Mouse (Mus musculus) left cerebral cortex, postnatal 10 days (tissue): ENCODE measurements around the gene Zc3h13. TPM values are rescaled to one million over a fixed set of nuclear protein-coding genes. Genes with fewer than 3 reads are reported as not detected.

Source experiments
- DNase-seq, 2 experiments: peaks; one replicate each; pipeline ENCODE4 v3.0.0; 2021 to 2022; ENCODE audit warnings: low spot score in 2 of 2, mixed read lengths in 1 of 2; ENCODE audit errors: extremely low spot score in 1 of 2
- intact Hi-C: fragments of 180-260 bp; cut with DNase I; formaldehyde crosslinking; loops from one replicate; pipeline ENCODE4 v1.15.1; 2025
- total RNA-seq, 2 experiments: library from RNA; stranded (reverse); gene quantifications; 2 replicates each; pipeline ENCODE4 v1.2.3; 2021

The Zc3h13 gene
- total RNA-seq, result 10 to 100 TPM; 46.3 to 49.0 TPM

DNA sequence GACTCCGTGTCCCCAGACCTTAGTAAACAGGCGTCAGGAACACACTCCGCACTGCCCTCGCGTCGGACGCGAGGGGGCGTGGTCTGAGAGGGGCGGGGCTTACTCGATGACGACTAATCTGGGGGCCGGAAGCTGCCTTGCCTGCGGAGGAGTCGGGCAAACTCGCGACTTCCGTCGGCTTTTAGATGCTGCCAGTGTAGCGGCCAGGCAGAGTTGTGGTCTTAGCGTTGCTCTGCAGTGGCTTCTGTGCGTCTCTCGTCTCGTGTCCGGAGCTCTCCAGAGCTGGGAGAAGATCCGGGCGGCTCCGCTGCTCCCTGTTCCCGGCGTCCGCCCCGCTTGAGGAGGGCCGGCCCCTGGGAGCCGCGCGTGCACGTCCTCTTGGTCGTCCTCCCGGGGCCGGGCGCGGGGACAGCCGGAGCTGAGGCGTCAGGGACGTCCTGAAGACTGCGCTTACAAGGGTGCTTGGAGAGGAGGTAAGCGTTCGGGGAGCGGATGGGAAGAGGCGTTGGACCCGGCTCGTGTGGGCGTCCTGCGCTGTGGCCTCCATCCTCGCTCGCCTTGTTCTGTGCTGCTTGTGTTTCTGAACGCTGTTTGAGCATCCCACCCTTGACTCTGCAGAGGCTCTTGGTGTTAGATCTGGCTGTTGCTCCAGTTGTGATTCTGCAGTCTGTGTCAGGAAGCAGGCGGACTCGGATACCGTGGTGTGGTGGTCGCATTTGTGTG lies at the start of gene Zc3h13:
Gene Zc3h13 (plus strand): TSS at position 181 of the 723 bp plus-strand sequence.
- intact Hi-C loops, result no loop called here
- peak; percentile 91 to 96 for DNase-seq

DNA sequence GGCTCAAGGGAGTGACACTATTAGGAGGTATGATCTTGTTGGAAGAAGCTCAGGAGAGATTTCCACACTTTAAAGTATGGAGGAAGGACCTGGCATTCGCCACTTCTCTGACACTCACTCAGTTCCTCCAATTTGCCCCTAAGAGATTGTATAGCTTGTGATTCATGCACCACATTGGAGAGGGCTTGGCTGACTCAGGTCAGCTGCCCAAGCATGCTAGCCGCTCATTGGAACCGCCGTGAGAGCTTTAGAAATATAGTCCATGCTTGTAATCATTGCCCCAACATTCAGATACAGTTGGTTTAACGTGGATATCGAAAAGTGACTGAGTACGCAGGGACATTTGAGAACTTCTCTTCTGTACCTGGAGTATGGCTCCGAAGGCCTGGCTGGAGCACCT lies 48.6 kb upstream of the Zc3h13 start:
- intact Hi-C loops, result no loop called here
- no peak for DNase-seq

DNA sequence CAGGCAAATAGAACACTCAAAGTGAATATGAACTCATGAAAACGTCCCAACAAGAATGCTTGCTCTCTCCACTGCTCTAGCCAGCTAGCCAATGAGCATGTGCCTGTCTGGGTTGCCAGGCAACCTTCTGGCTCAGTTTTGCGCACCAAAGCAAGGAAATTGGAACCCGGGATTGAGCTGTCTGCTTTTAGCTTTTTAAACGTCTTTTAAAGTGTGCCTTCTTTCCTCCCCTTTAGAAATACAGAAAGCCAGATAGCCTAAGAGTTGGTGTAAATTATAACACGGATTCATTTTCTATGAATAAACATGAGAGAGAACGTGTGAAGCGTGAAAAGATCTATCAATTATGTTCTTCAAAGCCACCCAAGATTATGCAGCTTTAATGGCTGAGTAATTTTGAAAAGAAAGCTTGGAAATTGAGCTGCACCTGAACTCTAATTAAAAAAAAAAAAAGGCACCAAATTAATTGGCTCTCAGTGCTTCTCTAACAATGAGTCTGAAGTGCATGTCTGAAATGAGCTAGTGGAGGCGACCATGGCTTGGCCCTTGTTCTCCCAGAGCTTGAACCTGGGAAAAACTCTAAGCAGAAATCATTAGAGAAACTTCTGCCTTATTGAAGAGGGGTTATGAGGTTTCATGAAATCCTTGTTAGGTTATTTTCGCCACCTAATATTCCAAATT lies 48.1 kb upstream of the Zc3h13 start:
- intact Hi-C loops, result no loop called here
- peak; percentile 25 to 76 for DNase-seq

DNA sequence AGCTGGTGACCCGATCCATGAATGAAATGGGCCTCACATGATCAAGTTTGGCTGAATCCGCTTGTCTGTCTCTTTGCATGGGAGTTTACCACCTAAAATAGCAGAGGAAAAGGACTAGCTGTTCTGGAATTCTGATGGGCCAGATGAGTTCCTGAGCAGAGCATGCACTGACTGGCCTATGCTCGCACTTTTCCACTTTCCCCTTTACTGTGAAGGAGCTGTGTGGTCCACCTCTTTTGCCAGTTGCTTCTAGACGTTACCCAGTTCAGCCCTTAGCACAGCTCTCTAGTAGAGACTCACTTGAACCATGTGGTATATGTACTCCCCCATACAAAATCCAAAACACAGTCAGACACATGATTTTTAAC lies 47.6 kb upstream of the Zc3h13 start:
- intact Hi-C loops, result no loop called here
- no peak for DNase-seq

DNA sequence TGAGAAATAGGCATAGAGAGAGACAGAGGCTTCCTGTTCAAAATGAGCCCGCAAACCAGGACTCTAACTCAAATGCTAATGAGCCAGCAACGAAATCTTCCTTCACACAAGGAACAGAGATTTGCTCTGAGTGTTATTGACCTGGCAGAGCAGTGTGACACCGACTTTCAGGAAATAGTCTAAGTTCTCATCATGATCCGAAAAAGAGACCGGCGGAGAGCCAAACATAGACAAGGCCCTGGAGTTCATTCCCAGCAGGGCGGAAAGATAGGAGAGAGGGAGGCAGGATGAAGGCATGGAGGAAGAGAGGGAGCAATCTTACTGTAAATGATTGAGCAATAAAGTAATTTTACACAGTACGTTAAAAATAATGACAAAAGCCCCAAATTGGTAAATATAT lies 47.1 kb upstream of the Zc3h13 start:
- intact Hi-C loops, result no loop called here
- DNase-seq, result no peak

DNA sequence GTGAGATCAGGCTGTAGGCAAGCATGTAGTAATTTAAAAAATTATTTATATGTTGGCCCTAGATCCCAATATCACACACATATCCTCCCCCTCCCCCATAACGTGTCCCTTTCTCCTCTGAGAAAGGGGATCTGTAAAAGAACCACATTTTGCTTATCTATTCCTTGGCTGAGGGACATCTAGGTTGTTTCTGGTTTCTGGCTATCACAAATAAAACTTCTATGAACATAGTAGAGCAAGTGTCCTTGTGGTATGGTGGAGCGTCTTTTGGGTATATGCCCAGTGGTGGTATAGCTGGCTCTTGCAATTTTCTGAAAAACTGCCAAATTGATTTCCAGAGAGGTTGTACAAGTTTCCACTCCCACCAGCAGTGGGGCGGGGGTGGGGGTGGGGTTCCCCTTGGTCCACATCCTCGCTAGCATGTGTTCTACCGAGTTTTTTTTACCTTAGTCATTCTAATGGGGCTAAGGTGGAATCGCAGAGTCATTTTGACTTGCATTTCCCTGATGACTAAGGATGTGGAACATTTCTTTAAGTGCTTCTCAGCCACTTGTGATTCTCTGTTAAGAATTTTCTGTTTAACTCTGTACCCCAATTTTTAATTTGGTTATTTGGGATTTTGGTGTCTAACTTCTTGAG lies 46.0 kb upstream of the Zc3h13 start:
- intact Hi-C loops, result no loop called here
- no peak for DNase-seq

DNA sequence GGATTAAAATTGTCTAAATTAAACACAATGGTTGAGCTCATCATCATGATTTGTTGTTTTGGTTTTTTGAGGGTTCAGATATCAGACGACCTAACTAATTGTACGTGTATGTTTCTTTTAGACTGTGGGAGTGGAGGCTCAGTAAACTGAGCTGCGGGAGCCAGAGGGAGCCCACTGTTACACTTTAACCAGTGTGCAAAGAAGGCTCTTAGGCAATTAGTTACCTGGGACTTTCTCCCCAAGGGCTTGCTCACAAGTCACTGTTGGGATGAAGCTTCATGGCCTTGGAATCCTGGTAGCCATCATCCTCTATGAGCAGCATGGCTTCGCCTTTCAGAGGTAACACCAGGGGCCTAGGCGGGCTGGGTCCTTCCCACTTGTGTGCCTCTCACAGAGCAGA lies 42.1 kb upstream of the Zc3h13 start, which contains the start of gene Cpb2:
Gene Cpb2 (plus strand): TSS at position 201 of the 400 bp plus-strand sequence.
- intact Hi-C loops, result no loop called here
- no peak for DNase-seq

DNA sequence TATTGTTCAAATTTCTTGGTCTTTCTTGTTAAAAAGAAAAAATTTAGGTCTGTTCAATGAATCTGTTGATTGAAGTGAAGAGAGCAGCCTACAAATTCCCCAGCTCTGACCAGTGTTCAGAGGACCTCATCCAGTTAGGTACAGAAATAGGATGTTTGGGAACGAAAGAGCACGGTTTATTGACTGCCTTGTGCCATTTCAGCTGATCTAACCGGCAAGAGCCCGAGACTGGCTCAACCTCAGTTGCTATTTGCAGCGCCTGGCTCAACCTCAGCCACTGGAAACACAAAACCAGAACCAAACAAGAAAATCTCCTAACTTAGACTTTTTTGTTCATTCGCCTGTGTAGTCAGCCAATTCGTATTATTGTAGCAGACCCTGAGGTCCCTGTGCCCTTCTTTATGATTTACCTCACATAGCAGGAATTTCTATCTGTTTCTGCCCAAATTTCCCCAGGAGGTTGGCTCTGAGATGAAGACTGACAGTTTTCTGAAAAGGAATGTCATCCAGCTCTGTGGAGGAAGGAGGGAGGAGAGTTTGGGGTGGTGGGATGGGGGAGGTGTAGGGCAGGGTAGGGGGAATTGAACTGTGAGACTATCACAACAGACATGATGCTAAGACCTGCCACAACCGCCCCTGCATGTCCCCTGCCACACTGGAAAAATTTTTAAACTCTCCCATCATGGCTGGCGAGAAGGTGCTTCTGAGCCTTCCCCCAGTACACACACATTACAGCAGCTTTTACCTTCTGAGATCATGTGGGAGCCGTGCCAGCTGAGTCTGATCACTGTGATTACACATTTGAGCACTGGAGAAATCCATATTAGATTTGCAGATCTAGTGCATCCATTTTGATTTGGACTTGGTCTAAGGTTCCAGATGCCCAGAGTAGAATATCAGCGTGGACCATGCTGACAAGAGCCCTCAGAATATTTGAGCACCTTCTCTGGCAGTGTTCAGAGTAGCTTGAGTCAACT lies 37.9 kb upstream of the Zc3h13 start:
- DNase-seq, result peak in 1 of 2 experiments; percentile 23
- intact Hi-C loops, result no loop called here

DNA sequence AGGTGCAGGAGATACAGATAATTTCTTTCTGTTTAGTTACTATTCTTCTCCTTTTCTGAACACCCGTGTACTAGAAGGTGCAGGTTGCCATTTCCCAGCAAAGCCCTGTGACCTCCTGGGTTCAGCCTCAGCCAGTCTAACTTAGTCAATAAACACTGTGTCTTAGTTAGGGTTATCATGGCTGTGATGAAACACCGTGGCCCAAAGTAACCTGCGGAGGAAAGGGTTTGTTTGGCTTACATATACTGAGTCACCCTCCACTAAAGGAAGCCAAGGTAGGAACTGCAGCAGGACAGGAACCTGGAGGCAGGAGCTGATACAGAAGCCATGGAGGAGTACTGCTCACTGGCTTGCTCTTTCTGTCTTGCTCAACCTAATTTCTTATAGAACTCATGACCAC lies 33.7 kb upstream of the Zc3h13 start:
- intact Hi-C loops, result no loop called here

DNA sequence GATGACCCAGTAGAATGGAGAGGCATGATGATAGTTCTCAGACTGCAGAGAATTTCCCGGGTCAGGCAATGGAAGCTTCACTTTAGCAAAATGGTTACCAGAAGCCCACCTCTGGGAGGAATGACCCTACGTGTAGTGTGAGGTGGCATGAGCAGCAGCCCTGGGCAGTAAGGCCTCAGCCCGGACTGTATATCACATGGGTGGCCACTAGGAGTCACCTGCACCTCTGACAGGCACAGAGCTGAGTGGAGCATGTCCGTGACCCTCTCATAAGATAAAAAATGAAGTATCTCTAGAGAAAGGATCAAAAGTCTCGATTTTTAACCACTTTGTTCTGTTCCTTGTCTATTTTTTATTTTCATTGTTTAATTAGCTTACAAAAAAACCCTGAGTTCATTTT lies 27.7 kb upstream of the Zc3h13 start:
- no peak for DNase-seq
- intact Hi-C loops, result no loop called here

More for the DNA sequence above, 33.7 kb upstream of the Zc3h13 start:
- DNase-seq, result no peak

DNA sequence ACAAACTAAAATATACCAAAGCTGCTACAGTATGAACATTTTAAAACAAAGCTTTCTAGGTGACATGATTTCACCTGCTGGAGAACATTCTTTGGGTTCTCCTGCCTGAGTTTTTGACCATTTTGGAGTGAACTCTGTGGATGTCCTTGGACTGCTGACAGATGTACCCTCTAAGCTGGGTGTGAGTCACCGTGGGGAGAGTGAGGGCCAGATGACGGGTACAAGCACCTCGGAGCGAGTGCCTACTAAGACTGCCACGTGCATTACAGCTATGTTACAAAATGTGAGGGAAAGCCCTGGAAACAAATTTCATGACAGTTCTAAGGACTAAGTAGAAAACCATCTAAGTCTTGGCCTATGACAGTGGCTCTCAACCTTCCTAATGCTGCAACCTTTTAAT lies 14.6 kb upstream of the Zc3h13 start:
- intact Hi-C loops, result no loop called here
- no peak for DNase-seq

DNA sequence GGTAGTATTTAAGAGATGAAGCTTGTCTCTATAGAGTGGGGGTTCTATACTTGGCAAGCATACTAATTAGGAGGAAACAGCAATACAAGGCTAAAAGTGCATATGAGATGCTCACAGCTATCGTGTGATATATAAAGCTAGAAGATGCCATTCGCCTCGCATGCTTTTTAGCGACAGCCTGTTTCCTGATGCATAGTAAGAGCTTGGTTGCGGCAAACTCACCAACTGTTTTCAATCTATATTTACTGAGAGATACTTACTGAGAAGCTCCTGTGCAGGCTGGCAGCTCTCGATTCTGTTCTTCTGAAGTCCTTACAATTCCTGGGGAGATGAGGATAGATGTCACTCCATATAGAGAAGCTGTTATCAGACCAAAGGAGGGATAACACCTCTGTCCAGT lies 4.5 kb upstream of the Zc3h13 start:
- intact Hi-C loops, result no loop called here
- peak in 1 of 2 experiments; percentile 40 for DNase-seq

DNA sequence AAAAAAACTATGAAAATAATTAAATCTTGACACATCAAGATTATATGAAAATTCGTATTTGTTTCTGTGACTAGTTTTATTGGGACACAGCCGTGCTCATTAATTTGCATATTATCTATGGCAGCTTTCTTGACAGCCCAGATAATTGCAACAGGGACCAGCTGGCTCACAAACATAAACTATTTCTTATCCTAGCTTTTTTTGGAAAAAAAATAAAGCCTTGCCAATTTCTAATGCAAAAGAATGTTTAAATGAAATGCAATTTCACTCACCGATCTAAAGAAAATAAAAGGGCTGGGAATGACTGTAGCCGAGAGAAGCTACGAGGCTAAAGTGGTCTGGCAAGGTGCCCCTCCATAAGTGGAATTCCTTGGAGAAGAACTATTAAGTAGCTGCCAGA lies 3.8 kb upstream of the Zc3h13 start:
- intact Hi-C loops, result no loop called here
- DNase-seq, result no peak

DNA sequence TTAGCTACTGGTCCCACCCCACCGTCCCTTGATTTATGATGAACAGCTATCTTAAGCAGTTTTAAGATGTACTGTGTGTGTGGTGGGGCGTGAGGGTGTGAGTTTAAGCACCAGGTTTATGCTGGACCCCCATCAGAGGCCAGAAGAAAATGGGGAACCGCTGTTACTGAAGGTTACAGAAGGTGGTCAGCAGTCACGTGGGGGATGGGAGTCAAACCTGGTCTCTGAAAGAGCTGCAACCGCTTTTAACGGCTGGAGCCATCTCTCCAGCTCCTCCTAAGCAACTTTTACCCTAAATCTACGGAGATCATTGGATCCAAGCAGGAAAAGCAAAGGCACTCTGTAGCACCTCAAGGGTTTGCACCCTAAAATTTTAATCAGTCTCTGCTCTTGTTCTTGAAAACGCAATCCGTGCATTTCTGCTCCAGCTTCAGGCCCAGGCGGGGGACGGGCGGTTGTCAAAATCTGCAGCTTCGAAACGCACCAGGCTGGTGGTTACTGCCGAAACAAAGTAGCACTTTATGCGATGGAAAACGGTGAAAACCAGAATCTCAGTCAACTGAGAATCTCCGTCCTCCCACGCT lies 472 bp upstream of the Zc3h13 start:
- DNase-seq, result peak; percentile 13 to 32
- intact Hi-C loops, result no loop called here

DNA sequence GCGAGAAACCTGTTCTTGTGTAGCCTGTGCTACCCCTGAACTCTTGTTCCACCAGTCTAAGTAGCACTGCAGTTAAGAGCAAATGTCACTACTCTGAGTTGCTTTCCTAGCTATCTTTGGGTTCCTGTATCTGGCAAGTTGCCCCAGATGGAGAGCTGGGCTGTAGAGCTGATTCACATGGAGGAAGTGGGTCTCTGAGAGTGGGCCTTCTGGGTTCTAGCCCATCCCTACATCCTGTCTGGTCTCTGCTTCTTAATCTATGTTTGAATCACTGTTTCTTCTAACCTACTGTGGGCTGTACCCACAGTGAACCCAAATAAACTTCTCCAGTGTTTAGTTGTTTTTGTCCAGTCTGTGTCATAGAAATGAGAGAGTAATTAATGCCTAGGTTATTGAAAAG lies 16.9 kb downstream of the Zc3h13 start:
- intact Hi-C loops, result no loop called here
- no peak for DNase-seq

DNA sequence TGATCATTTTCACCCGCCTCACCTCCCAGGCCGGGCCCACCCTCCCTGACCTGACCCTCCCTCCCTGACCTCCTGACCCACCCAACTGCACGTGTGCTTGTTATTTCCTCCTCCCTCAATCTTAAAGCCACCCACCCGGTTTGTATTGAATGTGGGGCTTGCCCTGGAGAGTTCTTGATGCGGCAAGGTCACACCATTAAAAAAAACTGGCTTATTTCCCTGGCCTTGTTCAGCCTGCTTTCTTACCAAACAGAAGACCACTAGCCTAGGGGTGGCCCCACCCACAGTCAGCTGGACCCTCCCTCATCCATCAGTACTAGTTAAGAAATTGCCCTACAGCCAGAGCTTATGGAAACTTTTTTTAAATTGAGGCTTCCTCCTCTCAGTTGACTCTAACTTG lies 19.6 kb downstream of the Zc3h13 start:
- intact Hi-C loops, result no loop called here

DNA sequence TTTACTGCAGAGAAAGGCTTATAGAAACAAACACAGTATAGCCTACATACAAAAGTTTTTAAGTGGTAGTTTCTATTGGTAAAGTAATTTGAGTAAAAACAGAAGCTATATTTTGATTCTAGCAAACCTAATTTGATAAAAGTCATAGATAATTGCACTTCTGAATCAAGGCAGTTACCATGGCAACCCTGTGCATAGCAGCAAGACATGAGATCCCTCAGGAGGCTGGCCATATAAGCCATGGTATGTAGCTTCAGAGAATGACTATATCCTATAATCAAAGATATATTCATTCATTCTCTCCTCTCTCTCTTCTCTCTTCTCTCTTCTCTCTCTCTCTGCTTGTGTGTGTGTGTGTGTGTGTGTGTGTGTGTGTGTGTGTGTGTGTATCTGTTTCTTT lies 23.7 kb downstream of the Zc3h13 start:
- DNase-seq, result no peak
- intact Hi-C loops, result no loop called here

More for the DNA sequence above, 19.6 kb downstream of the Zc3h13 start:
- no peak for DNase-seq

DNA sequence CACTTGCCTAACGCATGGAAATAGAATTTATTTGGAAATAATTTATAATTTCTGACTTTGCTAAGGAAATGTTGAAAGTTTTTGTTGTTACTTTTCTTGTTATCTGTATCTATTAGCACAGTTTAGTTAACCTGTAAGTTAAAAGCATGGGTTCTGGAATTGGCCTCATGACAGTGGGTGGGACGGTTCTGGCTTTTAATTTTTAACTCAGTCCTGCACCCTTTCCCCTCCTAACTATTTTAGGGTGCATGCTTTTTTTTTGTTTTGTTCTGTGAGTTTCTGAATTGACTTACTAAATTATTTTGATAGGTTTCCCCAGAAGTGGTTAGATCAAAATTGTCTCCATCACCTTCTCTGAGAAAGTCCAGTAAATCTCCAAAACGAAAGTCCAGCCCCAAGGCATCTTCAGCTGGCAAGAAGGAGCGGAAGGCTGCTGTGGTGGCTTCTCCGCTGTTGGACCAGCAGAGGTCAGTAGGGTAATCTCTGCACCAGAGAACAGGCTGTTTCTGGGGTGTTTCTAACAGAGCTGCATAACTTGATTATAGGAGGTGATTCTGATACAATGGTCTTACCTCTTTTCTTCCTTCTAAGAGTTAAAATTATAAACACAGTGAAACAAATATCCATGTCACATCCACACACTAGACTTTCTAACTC lies 25.3 kb downstream of the Zc3h13 start:
- DNase-seq, result no peak
- intact Hi-C loops, result no loop called here
